Mouse (Mus musculus) embryo, embryonic 10 days (tissue): Measurements from ENCODE around the gene Pheta1.
"Not testable (repeated sequence)": the region's sequence is repeated elsewhere in the genome, so short reads cannot be mapped to it uniquely, and the experiment has no call there.

Experiments
- DNase-seq: peaks from one replicate; pipeline ENCODE4 v3.0.0-alpha.2; 2015; ENCODE audit warnings: low spot score

Gene Pheta1

GRCm38 (mm10) chr5:121843138-121843905 lies 5.5 kb upstream of the Pheta1 start:
- DNase-seq = no peak

DNA sequence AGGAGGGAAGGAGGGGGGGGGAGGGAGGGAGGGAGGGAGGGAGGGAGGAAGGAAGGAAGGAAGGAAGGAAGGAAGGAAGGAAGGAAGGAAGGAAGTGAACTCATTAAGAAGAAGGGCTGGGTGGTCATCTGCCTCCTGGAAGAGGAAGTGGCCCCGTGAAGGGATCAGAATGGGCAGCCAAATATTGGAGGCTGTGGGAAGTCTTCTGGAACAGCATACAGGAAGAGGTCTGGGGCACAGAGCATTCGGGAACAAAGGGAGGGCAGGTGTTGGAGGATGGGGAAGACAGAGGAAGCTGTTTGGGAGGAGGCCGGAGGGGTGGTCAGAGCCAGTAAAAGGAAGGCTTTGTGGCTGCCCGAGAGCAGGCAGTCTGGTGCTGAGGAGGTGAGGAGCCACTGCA lies 3.4 kb upstream of the Pheta1 start:
- DNase-seq = no peak

DNA sequence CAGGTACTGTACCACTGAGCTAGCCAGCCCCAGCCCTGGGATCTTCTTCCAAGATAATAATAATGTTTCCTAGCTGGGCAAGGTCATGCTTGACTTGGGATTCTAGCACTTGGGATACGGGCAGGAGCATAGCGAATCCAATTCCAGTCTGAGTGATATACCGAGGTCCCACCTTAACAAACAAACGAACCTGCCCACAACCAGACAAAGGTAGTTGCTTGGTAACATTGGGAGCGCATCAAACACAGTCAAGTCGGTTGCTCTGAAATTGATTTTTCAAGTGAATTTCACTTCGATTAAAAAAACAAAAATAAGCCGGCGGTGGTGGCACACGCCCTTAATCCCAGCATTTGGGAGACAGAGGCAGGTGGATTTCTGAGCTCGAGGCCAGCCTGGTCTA lies 2.5 kb upstream of the Pheta1 start:
- DNase-seq = no peak

GRCm38 (mm10) chr5:121847269-121847668 lies 1.5 kb upstream of the Pheta1 start:
- not testable (repeated sequence) for DNase-seq

- peak; percentile 77 for DNase-seq
These were observed 707 bp upstream of the Pheta1 start for GRCm38 (mm10) chr5:121848035-121848519.

- DNase-seq = no peak
These were observed 930 bp downstream of the Pheta1 start for GRCm38 (mm10) chr5:121849478-121850349.

GRCm38 (mm10) chr5:121853368-121854051 lies 4.7 kb downstream of the Pheta1 start:
- no peak for DNase-seq

GRCm38 (mm10) chr5:121854768-121855167 lies 6.0 kb downstream of the Pheta1 start:
- no peak for DNase-seq

DNA sequence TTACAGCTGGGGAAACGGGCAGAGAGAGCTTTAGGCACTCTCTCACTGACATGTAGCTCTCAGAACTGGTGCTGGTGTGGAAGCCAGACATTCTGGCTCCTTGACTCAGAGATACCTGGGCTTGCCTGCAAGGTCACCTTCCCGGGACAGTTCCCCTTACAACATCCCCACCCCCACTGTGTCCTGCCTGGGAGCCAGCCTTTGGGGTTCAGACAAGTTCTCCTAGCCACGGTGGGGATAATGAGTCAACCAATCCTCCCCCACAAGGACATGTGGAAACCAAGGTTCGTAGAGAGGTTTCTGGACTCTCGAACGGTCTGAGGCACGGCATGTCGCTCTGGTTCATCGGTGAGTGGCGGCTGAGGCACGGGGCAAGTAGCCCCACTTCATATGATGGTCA lies 8.0 kb downstream of the Pheta1 start:
- DNase-seq = no peak

GRCm38 (mm10) chr5:121858427-121858826 lies 9.6 kb downstream of the Pheta1 start:
- DNase-seq = no peak

DNA sequence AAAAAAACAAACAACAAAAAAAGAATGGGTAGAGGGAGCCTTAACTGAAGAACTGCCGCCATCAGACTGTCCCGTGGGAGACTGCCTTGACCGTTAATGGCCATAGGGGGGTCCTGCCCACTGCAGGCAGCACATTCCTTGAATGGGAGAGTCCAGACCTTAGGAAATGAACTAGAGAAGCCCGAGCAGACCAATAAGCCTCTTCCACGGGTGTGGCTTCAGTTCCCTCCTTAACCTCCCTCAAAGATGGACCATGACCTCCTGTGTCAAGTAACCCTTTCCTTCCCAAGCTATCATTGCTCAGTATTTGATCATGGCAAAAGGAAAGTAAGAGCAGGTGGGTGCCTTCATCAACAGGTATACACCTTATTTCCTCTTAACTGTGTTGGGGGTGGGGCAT lies 13.2 kb downstream of the Pheta1 start:
- DNase-seq = no peak

DNA sequence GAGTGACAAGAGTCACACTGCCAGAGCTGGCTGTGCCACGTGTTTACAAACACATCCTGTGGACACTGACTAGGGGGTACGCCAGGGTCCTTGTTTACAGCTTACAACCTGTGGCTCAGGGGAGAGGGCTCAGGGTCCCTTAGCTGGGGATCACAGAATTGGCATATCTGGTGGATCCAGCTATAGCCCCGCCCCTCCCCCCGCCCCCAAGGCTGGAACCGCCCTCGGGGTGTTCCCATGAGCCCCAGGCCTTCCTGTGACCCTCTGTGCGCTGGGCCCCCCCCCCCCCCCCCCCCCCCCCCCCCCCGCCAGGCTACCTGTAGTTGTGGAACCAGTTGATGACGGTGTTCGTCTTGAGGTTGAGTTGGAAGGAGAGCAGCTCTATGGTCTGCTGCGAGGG lies 15.5 kb downstream of the Pheta1 start:
- no peak for DNase-seq

DNA sequence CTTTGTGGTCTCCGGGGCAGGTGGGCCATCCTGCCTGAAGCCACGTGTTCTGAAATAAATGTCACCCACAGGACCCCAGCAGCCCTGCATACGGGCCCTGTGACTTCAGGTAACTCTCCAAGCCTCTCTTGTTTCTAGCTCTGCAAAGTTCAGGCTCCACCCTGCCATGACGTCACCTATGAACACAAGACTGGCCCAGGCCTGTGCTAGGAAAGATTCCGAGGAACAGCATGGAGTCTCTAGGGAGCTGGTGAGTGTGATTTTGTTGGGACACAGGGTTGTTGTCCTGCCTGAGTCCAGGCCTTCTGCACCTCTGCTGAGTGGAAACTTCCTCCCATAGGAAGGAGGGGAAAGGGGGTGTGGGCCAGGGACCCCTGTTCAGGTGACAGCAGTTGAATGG lies 19.2 kb downstream of the Pheta1 start:
- no peak for DNase-seq

DNA sequence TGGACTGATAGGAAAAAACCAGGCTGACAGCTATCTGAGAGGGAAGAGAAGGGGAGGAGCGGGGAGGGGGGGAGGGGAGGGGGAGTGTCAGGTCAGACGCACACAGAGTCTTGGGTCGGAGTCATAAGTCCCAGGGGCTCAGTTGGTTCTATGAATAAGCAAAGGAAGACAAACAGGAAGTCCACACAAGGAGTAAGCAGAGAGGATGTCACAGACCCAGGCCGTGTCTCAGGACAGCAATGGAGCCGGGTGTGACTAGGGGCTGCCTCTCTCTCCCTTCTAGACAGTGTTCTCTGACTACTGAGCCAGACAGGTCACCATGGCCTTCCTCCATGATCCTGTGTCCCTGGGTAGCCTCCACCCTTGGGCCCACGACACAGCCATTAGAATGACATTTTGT lies 22.0 kb downstream of the Pheta1 start:
- DNase-seq = no peak

GRCm38 (mm10) chr5:121871515-121872030 lies 22.8 kb downstream of the Pheta1 start:
- no peak for DNase-seq

DNA sequence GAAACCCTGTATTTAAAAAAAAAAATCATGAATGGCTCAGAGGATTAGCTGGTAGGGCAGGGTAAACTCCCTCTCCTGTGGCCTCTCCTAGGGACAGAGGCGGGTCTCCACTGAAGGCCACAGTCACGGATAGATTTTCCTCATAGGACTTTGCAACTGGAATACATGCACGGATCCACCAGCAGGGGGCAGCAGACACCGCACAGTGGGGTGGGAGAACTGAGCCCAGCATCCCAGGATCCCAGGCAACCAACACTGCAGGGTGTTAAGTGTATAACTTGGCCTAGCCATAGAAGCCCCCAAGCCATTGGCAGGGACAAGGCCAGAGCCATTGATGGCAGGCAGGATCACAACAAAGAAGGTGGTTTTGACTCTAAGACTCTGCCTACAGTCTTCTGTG lies 23.4 kb downstream of the Pheta1 start:
- peak; percentile 93 for DNase-seq

- DNase-seq = no peak
These were observed 26.3 kb downstream of the Pheta1 start for GRCm38 (mm10) chr5:121875041-121875440.

- no peak for DNase-seq
These were observed 28.1 kb downstream of the Pheta1 start for GRCm38 (mm10) chr5:121876901-121877300.

- no peak for DNase-seq
These were observed 29.9 kb downstream of the Pheta1 start for GRCm38 (mm10) chr5:121878703-121879102.

GRCm38 (mm10) chr5:121879211-121879610 lies 30.4 kb downstream of the Pheta1 start:
- DNase-seq = peak; percentile 32

- no peak for DNase-seq
These were observed 34.6 kb downstream of the Pheta1 start for GRCm38 (mm10) chr5:121883356-121883755.

DNA sequence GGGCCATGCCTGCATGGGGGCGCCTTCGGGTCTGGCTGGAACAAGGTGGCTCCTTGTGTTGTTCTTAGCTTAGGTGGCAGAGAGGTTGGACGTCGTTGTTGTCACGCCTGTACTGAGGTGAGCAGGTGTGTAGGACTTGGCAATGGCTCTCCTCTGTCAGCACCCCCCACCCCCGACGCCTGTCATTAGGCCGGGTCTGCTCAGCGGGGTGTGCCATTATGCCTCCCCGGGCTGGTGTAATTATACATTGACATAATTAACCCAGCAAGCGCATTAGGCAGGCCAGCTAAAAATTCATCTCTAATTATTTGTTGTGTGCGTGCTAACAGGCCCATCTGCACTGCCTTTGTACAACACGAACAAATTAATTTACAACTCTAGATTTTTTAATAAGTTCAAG lies 40.6 kb downstream of the Pheta1 start:
- no peak for DNase-seq
